Mouse (Mus musculus): Measurements from ENCODE around the gene Trappc1. TPM values are rescaled to one million over a fixed set of nuclear protein-coding genes. Genes with fewer than 3 reads are reported as not detected.

Trappc1 gene
- total and polyA plus RNA-seq, 3 experiments, result 85.4 to 124 (median 102) TPM

- peaks cover 77 to 98% of the 10 kb centered on the region in 2 experiments for H3K36me3 ChIP-seq (replicated peaks in 1 of 2; ENCODE audit: control insufficient read depth in 1 of 2, insufficient read depth in 1 of 2, low read length in 1 of 2)
Measured at GRCm38 (mm10) chr11:69356544-69356943, 32.8 kb downstream of the Trappc1 start.

GRCm38 (mm10) chr11:69357690-69358089, 33.9 kb downstream of the Trappc1 start:
- in situ Hi-C loops (cut with MboI; ENCODE audit: low pct_ligation_motif_present, low pct_unique_long_range_greater_than_20kb, low sequenced_read_pairs) (no loop called here), dilution Hi-C loops (cut with MboI; ENCODE audit: extremely low pct_ligation_motif_present, extremely low pct_unique_long_range_greater_than_20kb, low sequenced_read_pairs) (no loop called here)
- no peak overlapping the region for H3K27ac ChIP-seq (ENCODE audit: insufficient read depth, low read depth)
- H3K9me3 ChIP-seq (replicated peaks; ENCODE audit: low read length), result no peaks in the 10 kb centered on the region
- no peak overlapping the region for H3K4me2 ChIP-seq (ENCODE audit: insufficient read depth, low read depth, poor library complexity, severe bottlenecking)
- H3K27me3 ChIP-seq (replicated peaks), result no peaks in the 10 kb centered on the region
- H3K4me3 ChIP-seq (replicated peaks in 1 of 3; ENCODE audit: low read depth in 2 of 3, low read length in 2 of 3, poor library complexity in 1 of 3), result no peak overlapping the region
- TF ChIP-seq E2F4 (IDR thresholded peaks at IDR 0.05; ENCODE audit: insufficient replicate concordance, low read depth, low read length) (no peak), ETS1 (conservative IDR thresholded peaks at IDR 0.05; ENCODE audit: low read depth, low read length) (no peak), CTCF (conservative IDR thresholded peaks at IDR 0.05 in 1 of 2, IDR thresholded peaks at IDR 0.05 in 1 of 2; ENCODE audit: low read depth in 2 of 2, low read length in 2 of 2) (no peak), MAFK (IDR thresholded peaks at IDR 0.05; ENCODE audit: insufficient replicate concordance, low read length) (no peak), SMC3 (IDR thresholded peaks at IDR 0.05; ENCODE audit: low read depth, low read length) (no peak), USF2 (conservative IDR thresholded peaks at IDR 0.05; ENCODE audit: low read depth, low read length) (no peak), ZNF384 (IDR thresholded peaks at IDR 0.05; ENCODE audit: low read depth, low read length) (no peak), CHD2 (IDR thresholded peaks at IDR 0.05; ENCODE audit: low read length) (no peak), MXI1 (IDR thresholded peaks at IDR 0.05; ENCODE audit: low read depth, low read length) (no peak), RAD21 (IDR thresholded peaks at IDR 0.05; ENCODE audit: low read depth, low read length) (no peak), HCFC1 (IDR thresholded peaks at IDR 0.05; ENCODE audit: low read depth, low read length) (no peak)
- H3K79me2 ChIP-seq (replicated peaks; ENCODE audit: control insufficient read depth, extremely low read depth, insufficient read depth, poor library complexity, severe bottlenecking), result no peaks in the 10 kb centered on the region
- peaks cover 75 to 98% of the 10 kb centered on the region in 2 experiments for H3K36me3 ChIP-seq (replicated peaks in 1 of 2; ENCODE audit: control insufficient read depth in 1 of 2, insufficient read depth in 1 of 2, low read length in 1 of 2)
- no peak overlapping the region for H3K9ac ChIP-seq (ENCODE audit: insufficient read depth, low read depth)
- H3K4me1 ChIP-seq (ENCODE audit: control insufficient read depth in 1 of 2, insufficient read depth in 2 of 2), result peaks cover 0 to 2% of the 10 kb centered on the region in 2 experiments; a peak in 1 of 4 replicates
- no peak for DNase-seq (ENCODE audit: extremely low read depth)

More at GRCm38 (mm10) chr11:69356544-69356943, 32.8 kb downstream of the Trappc1 start:
- in situ Hi-C loops (cut with MboI; ENCODE audit: low pct_ligation_motif_present, low pct_unique_long_range_greater_than_20kb, low sequenced_read_pairs), result no loop called here
- no peaks in the 10 kb centered on the region for H3K4me1 ChIP-seq (ENCODE audit: control insufficient read depth in 1 of 2, insufficient read depth in 2 of 2)
- H3K4me3 ChIP-seq (replicated peaks in 1 of 3; ENCODE audit: low read depth in 2 of 3, low read length in 2 of 3, poor library complexity in 1 of 3), result no peak overlapping the region
- H3K27me3 ChIP-seq (replicated peaks), result no peaks in the 10 kb centered on the region
- H3K79me2 ChIP-seq (replicated peaks; ENCODE audit: control insufficient read depth, extremely low read depth, insufficient read depth, poor library complexity, severe bottlenecking), result no peaks in the 10 kb centered on the region
- H3K4me2 ChIP-seq (ENCODE audit: insufficient read depth, low read depth, poor library complexity, severe bottlenecking), result no peak overlapping the region
- DNase-seq (ENCODE audit: extremely low read depth), result no peak
- no peak for TF ChIP-seq ZC3H11A (IDR thresholded peaks at IDR 0.05; ENCODE audit: low read depth, low read length)
- no peak for TF ChIP-seq BHLHE40 (IDR thresholded peaks at IDR 0.05; ENCODE audit: low read depth, low read length)
- TF ChIP-seq MEF2A (IDR thresholded peaks at IDR 0.05; ENCODE audit: borderline replicate concordance, low read depth, low read length), result no peak
- no peak for TF ChIP-seq MAFK (IDR thresholded peaks at IDR 0.05; ENCODE audit: insufficient replicate concordance, low read length)
- no peak for TF ChIP-seq ZNF384 (IDR thresholded peaks at IDR 0.05; ENCODE audit: low read depth, low read length)
- dilution Hi-C loops (cut with MboI; ENCODE audit: extremely low pct_ligation_motif_present, extremely low pct_unique_long_range_greater_than_20kb, low sequenced_read_pairs), result no loop called here
- H3K27ac ChIP-seq (ENCODE audit: insufficient read depth, low read depth), result no peak overlapping the region
- no peak overlapping the region for H3K9ac ChIP-seq (ENCODE audit: insufficient read depth, low read depth)
- H3K9me3 ChIP-seq (replicated peaks; ENCODE audit: low read length), result no peaks in the 10 kb centered on the region

All from CH12.LX (cell line).